Mouse (Mus musculus): ENCODE measurements at regions not wholly inside any gene's neighbourhood (a gene's known extent, or its start where the extent isn't known, plus 50 kb on each side); places are given as distances from the start of the nearest gene placed in this dataset.

DNA sequence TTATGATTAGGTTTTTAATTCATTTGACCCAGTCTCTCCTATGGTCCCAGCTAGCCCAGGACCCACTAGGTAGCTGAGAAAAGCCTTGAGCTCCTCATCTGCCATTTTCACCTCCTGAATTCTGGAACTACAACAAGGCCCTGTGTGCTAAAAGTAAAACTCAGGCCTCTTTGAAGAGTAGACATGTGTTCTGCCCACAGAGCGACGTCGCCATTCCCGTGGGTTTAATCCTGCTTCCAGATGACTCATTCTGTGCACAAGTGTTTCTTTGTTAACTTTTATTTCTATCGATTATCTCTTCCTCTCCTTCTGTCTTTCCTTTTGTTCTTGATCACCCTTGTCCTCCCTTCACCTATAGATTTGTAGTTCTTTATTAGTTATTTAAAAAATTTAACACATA lies 1046.7 kb upstream of the Apob start:
- in situ Hi-C loops (cut with MboI, MseI): no loop called here

DNA sequence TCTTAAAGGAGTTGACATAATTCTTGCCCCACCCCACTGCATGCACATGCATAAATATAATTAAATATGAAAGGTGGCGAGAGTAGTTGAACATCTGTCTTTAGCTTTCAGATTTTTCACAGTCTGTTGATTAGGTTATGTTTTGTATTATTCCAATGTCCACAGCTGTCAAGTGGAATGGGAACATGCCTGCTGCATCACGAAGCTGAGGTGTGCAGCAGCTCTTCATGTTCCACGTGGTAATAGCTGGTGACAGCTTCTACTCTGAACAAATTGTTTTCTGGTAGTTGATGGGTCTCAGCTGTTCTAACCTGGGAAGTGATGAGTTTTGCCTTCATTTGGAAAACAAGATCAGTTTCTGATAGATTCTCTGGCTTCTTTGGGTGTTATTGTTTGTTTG lies 1020.8 kb upstream of the Apob start:
- in situ Hi-C loops (cut with MboI, MseI): no loop called here

GRCm38 (mm10) chr12:6984664-6985063 lies 992.8 kb upstream of the Apob start:
- in situ Hi-C loops (cut with MboI, MseI): no loop called here

GRCm38 (mm10) chr12:7028447-7028846 lies 949.0 kb upstream of the Apob start:
- in situ Hi-C loops (cut with MboI, MseI): loop anchor here (10.0 kb wide), 1 partner anchor 1504 kb away; no protein-coding TSS in a partner anchor

DNA sequence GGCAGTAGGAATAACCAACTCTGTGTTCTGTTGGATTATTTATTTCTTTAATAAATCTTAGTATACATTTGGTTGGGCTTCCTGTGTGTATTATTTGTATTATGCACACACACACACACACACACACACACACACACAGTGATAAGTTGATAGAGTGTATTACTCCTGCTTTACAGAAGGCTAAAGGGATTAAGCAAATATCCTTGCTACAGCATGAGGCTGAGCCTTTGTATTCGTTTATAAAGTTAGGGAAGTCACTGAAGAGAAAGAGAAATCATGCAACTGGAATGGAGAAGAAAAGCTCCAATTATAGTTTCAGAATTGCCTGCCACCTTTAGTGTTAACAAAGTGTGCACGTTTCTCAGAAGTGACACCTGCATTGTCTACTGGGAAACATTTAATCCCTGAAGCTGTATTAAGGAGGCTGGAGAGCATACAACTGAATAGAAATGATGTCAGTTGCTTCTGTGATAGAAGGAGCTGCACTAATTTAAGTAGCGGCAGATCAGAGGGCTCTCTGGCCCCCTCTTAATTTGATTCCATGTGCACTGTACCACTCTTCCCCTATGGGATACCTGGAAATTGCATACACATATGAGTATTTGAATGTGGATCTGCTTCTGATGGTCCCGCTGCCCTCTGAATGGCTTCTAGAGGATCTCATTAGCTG lies 947.9 kb upstream of the Apob start:
- in situ Hi-C loops (cut with MboI, MseI): loop anchor here (10.0 kb wide), 1 partner anchor 1505 kb away; no protein-coding TSS in a partner anchor

DNA sequence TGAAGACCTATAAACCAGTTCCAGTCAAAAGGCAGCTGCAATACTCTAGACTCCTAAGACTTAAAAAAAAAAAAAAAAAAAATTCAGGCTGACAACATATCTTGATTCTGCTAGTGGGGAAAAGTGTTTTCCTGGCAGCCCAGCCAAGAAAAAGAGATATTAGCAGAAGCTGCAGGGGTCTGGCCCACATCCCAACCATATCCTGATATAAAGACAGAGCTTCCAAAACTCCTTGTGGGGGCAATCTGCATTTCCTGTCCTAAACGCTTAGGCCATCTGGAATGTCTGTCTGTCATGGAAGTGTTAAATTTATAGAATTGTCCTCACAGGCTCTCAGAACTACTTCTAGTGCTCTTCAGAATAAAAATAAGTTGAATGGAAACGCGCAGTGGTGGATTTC lies 926.7 kb upstream of the Apob start:
- in situ Hi-C loops (cut with MboI, MseI): no loop called here

DNA sequence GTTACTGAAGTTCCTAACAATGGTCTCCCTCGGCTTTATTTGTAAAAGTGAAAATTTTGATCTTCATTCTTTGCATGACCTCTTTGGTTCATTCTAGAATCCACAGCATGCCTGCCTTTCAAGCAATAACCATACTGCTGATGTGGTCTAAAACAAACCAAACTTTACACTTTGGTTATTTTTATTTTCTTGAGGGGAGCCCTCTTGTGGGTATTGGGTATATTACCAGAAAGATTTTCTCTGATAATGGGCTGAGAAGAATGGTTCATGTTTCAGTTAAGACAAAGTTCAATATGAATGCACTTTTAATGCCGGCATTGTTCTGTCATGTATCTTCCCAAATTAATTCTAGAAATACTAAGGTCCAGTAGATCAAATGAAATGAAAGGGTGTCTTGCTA lies 922.9 kb upstream of the Apob start:
- in situ Hi-C loops (cut with MboI, MseI): no loop called here

GRCm38 (mm10) chr12:7094582-7094981 lies 882.9 kb upstream of the Apob start:
- in situ Hi-C loops (cut with MboI, MseI): no loop called here

GRCm38 (mm10) chr12:7095440-7095839 lies 882.0 kb upstream of the Apob start:
- in situ Hi-C loops (cut with MboI, MseI): no loop called here

DNA sequence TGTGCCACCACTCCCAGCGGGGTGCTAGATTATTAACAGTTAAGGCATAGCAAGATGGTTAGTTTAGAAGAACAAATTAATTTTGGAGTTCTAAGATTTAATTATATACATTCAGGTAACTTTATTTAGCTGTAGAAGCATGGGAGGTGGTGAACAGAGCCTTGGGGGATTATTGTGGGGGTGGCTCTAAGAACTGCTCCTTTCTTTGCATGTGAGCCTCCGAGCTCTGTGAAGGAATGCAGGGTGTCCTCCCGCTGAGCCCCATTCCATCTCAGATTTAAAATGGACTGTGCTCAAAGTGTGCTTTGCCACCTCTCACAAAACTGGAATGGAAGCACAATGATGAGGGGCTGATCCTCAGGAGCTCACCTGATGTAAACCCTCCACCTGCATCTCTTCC lies 881.2 kb upstream of the Apob start:
- in situ Hi-C loops (cut with MboI, MseI): no loop called here

DNA sequence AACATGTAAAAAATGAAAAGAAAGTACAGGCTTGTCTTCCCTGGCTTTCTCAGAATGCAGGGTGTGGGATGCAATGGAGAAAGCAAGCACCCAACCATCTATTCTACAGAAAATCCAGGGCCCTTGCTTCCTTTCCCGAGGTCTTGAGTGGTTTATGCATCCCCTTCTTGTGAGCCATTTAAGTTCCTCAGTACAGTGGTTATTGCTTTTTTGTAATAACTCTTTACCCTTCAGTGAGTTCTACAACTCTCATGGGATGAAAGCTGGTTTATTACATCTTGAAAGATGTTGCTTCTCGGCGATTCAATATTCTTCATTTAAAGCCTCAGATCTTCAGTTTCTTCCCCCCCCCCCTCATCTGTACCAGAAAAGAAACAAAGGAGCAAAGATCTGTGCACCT lies 838.4 kb upstream of the Apob start:
- in situ Hi-C loops (cut with MboI, MseI): loop anchor here (25.0 kb wide), 1 partner anchor 1777 kb away; no protein-coding TSS in a partner anchor
